Mouse (Mus musculus) Patski (cell line): Measurements from ENCODE around the gene Sort1. TPM values are rescaled to one million over a fixed set of nuclear protein-coding genes. Genes with fewer than 3 reads are reported as not detected.
A peak's percentile ranks its signal among the peaks of the same experiment; 100 is the strongest.

Experiments used
- ATAC-seq: fragments of 100-300 bp; one replicate; pipeline ENCODE4 v1.8.0; 2021
- CTCF ChIA-PET: fragments of 350-600 bp; sonication (Branson Sonifier 250); formaldehyde crosslinking; loops from one replicate; lab custom pipeline; 2022; ENCODE audit warnings: inconsistent platforms; lab: Charles Lee
- POLR2A ChIA-PET: fragments of 350-600 bp; sonication (Branson Sonifier 250); formaldehyde crosslinking; loops from one replicate; lab custom pipeline; 2022; ENCODE audit warnings: antibody characterized with exemption, inconsistent platforms; lab: Charles Lee
- DNase-seq: peaks from one replicate; pipeline ENCODE4 v3.0.0-alpha.2; 2011; ENCODE audit warnings: low read depth, low spot score
- H3K27me3 ChIP-seq: fragments of 371-371 bp; one replicate; pipeline ENCODE4 v1.5.1; 2021
- CTCF ChIP-seq: fragments of 100-300 bp; IDR thresholded peaks from one replicate; pipeline ENCODE4 v1.5.1; 2021
- in situ Hi-C: fragments of 300-500 bp; cut with MboI; formaldehyde crosslinking; loops from 3 replicates; pipeline ENCODE4 v1.11.1; 2018; ENCODE audit warnings: low pct_unique_long_range_greater_than_20kb, mixed read lengths
- polyA plus RNA-seq: library from polyadenylated mRNA; unstranded; gene quantifications from one replicate; pipeline ENCODE4 v1.2.3, GENCODE M21; 2021

The Sort1 gene
- polyA plus RNA-seq, 1 experiment from 2014 or later, result 125 TPM

- CTCF ChIA-PET, result interaction anchor here (1.8 to 8.8 kb wide), 3 partner anchors 8 to 90 kb away, joined by 5 to 45 read pairs (median 8); no protein-coding TSS in a partner anchor
These were observed 88.4 kb downstream of the Sort1 start for GRCm38 (mm10) chr3:108372274-108372673.

GRCm38 (mm10) chr3:108372691-108373090 is 88.8 kb downstream of the Sort1 start:
- CTCF ChIA-PET, result interaction anchor here (1.8 to 8.8 kb wide), 3 partner anchors 9 to 90 kb away, joined by 5 to 45 read pairs (median 8); no protein-coding TSS in a partner anchor
- no peak for TF ChIP-seq CTCF
- POLR2A ChIA-PET, result interaction anchor here (0.5 kb wide), 1 partner anchor 124 kb away, joined by 3 read pairs; no protein-coding TSS in a partner anchor
- no peak for DNase-seq
- in situ Hi-C loops, result no loop called here
- peak; percentile 64 for ATAC-seq
- H3K27me3 ChIP-seq, result no peaks in the 10 kb centered on the region

More at GRCm38 (mm10) chr3:108372274-108372673, 88.4 kb downstream of the Sort1 start:
- no peak for TF ChIP-seq CTCF
- POLR2A ChIA-PET, result interaction anchor here (0.5 kb wide), 1 partner anchor 124 kb away, joined by 3 read pairs; no protein-coding TSS in a partner anchor
- DNase-seq (no peak), ATAC-seq (peak; percentile 9)
- in situ Hi-C loops, result no loop called here
- no peaks in the 10 kb centered on the region for H3K27me3 ChIP-seq

- CTCF ChIA-PET, result interaction anchor here (1.4 to 8.8 kb wide), 5 partner anchors 9 to 96 kb away, joined by 3 to 45 read pairs (median 9); partner anchors contain the start of gene Sort1
- no peak for ATAC-seq
- POLR2A ChIA-PET, result interaction anchor here (0.7 to 2.2 kb wide), 2 partner anchors 16 to 96 kb away, joined by 3 to 7 read pairs; no protein-coding TSS in a partner anchor
- no peak for DNase-seq
- in situ Hi-C loops, result no loop called here
- H3K27me3 ChIP-seq, result no peaks in the 10 kb centered on the region
- TF ChIP-seq CTCF, result no peak
These were observed 95.2 kb downstream of the Sort1 start for GRCm38 (mm10) chr3:108378875-108379663.

- ChIA-PET CTCF (interaction anchor here (3.2 to 3.9 kb wide), 2 partner anchors 21 to 99 kb away, joined by 9 to 39 read pairs; no protein-coding TSS in a partner anchor), POLR2A (no interaction called here)
- TF ChIP-seq CTCF, result no peak
- no peak for DNase-seq
- in situ Hi-C loops, result no loop called here
- H3K27me3 ChIP-seq, result no peaks in the 10 kb centered on the region
- no peak for ATAC-seq
These were observed 96.8 kb downstream of the Sort1 start for GRCm38 (mm10) chr3:108380695-108381094.

- no peak for TF ChIP-seq CTCF
- in situ Hi-C loops, result no loop called here
- CTCF ChIA-PET, result interaction anchor here (1.0 to 3.9 kb wide), 7 partner anchors 11 to 181 kb away, joined by 3 to 39 read pairs (median 3); partner anchors contain the start of gene Tmem167b
- no peaks in the 10 kb centered on the region for H3K27me3 ChIP-seq
- DNase-seq (no peak), ATAC-seq (no peak)
- POLR2A ChIA-PET, result interaction anchor here (0.5 to 1.0 kb wide), 6 partner anchors 12 to 320 kb away, joined by 3 to 9 read pairs (median 4); no protein-coding TSS in a partner anchor
These were observed 98.3 kb downstream of the Sort1 start for GRCm38 (mm10) chr3:108381945-108382875.

- TF ChIP-seq CTCF, result no peak
- in situ Hi-C loops, result no loop called here
- DNase-seq (no peak), ATAC-seq (peak; percentile 92)
- POLR2A ChIA-PET, result interaction anchor here (0.8 to 1.4 kb wide), 3 partner anchors 20 to 101 kb away, joined by 3 to 6 read pairs (median 3); no protein-coding TSS in a partner anchor
- H3K27me3 ChIP-seq, result no peaks in the 10 kb centered on the region
- CTCF ChIA-PET, result interaction anchor here (1.1 to 3.9 kb wide), 4 partner anchors 9 to 103 kb away, joined by 3 to 39 read pairs (median 6); partner anchors contain the start of gene Mybphl
These were observed 99.8 kb downstream of the Sort1 start, which contains the start of gene Psrc1 for GRCm38 (mm10) chr3:108383485-108384354. Gene Psrc1, plus strand, starts transcription at chr3:108383839.

- ChIA-PET POLR2A (interaction anchor here (0.8 to 1.4 kb wide), 3 partner anchors 20 to 102 kb away, joined by 3 to 6 read pairs (median 3); no protein-coding TSS in a partner anchor), CTCF (interaction anchor here (1.1 to 3.9 kb wide), 4 partner anchors 10 to 103 kb away, joined by 3 to 39 read pairs (median 6); partner anchors contain the start of gene Mybphl)
- in situ Hi-C loops, result no loop called here
- ATAC-seq (no peak), DNase-seq (no peak)
- no peaks in the 10 kb centered on the region for H3K27me3 ChIP-seq
- no peak for TF ChIP-seq CTCF
These were observed 100.5 kb downstream of the Sort1 start for GRCm38 (mm10) chr3:108384425-108384824.

- in situ Hi-C loops, result loop anchor here (5.0 kb wide), 2 partner anchors 109 to 219 kb away; no protein-coding TSS in a partner anchor
- ChIA-PET CTCF (interaction anchor here (4.1 to 6.3 kb wide), 3 partner anchors 11 to 105 kb away, joined by 37 to 100 read pairs (median 45); partner anchors contain the start of gene Sort1), POLR2A (no interaction called here)
- TF ChIP-seq CTCF, result no peak
- DNase-seq (no peak), ATAC-seq (no peak)
- H3K27me3 ChIP-seq, result no peaks in the 10 kb centered on the region
These were observed 102.3 kb downstream of the Sort1 start for GRCm38 (mm10) chr3:108386186-108386585.
